Mouse (Mus musculus): ENCODE results near the gene Synrg.

DNA sequence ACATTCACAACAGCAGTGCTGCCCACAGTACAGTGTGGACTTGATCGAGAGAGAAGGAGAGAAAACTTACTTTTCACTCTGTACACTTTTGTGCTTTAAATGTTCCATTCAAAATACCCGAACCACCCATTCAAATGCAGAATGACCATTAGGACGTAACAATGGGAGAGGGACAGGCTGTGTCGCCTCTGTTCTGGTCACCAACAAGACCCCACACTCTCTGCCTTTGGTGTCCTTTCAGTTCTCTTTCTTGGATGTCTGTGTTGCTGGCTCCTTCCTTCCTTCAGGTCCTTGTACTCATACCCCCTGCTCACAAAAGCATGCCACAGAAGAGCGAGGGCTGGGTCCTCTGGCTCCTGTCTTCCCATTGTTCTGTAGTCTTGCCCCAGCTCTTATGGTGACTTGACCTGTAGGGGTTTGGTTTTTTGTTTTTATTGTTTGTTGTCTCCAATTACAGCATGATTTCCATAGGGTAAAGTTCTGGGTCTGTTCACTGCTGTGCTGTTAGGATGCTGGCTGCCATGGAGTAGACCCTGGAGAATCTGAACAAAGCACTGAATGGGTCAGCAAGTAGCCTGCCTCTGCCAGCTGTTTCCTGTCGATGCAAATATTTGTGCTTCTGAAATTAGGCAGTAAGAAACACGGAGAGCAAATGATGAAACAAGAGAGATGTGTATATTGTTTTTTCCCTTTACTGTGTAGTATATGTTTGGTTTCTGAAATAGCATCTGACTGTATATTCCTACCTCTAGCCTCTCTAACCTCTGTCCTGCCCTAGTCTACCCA lies 10.5 kb downstream of the Synrg start:
- TF ChIP-seq CTCF (IDR thresholded peaks at IDR 0.05; ENCODE audit: low read depth), result no peak
- no peak for TF ChIP-seq EP300 (optimal IDR thresholded peaks at IDR 0.05)
